Mouse (Mus musculus) G1E (cell line): ENCODE results near the gene 1700024P04Rik. TPM values are rescaled to one million over a fixed set of nuclear protein-coding genes. Genes with fewer than 3 reads are reported as not detected.

Source experiments
- ATAC-seq: 2 replicates; pipeline ENCODE4 v1.8.0; 2016; ENCODE audit warnings: mild to moderate bottlenecking; ENCODE audit not compliant: insufficient number of reproducible peaks, poor library complexity, low FRiP score, severe bottlenecking; ENCODE audit errors: extremely low read depth
- DNase-seq: peaks from one replicate; pipeline ENCODE4 v3.0.0; 2012; ENCODE audit warnings: low spot score
- H3K27me3 ChIP-seq: 2 replicates; pipeline ENCODE4 v1.6.1; 2012; ENCODE audit warnings: mild to moderate bottlenecking, low read length, inconsistent platforms; ENCODE audit not compliant: insufficient read depth
- H3K36me3 ChIP-seq: replicated peaks from 2 replicates; pipeline ENCODE3; 2012; ENCODE audit warnings: mild to moderate bottlenecking, inconsistent platforms
- H3K4me1 ChIP-seq: 2 replicates; pipeline ENCODE4 v1.6.1; 2012; ENCODE audit warnings: low read depth, low read length, inconsistent platforms, mixed read lengths; ENCODE audit not compliant: insufficient read depth
- H3K4me3 ChIP-seq: 2 replicates; pipeline ENCODE4 v1.5.1; 2012; ENCODE audit warnings: low read depth, mild to moderate bottlenecking, inconsistent platforms, low read length, moderate library complexity, mixed read lengths
- H3K9me3 ChIP-seq: replicated peaks from 2 replicates; pipeline ENCODE4 v1.6.1; 2012; ENCODE audit warnings: inconsistent platforms
- CTCF ChIP-seq: IDR thresholded peaks from 2 replicates; pipeline ENCODE4 v1.5.1; 2012; ENCODE audit warnings: low read depth, low read length, inconsistent platforms, mixed read lengths
- GATA1 ChIP-seq: IDR thresholded peaks from 2 replicates; pipeline ENCODE4 v1.6.1; 2012; ENCODE audit warnings: borderline replicate concordance, low read length, inconsistent platforms, mixed read lengths
- GATA2 ChIP-seq: IDR thresholded peaks from 2 replicates; pipeline ENCODE4 v1.6.1; 2012; ENCODE audit warnings: low read depth, low read length, inconsistent platforms, borderline replicate concordance
- POLR2AphosphoS5 ChIP-seq: IDR thresholded peaks from 2 replicates; pipeline ENCODE4 v1.6.1; 2012; ENCODE audit warnings: low read depth, low read length, inconsistent platforms; ENCODE audit not compliant: insufficient replicate concordance
- TAL1 ChIP-seq: conservative IDR thresholded peaks from 2 replicates; pipeline ENCODE4 v1.6.1; 2012; ENCODE audit warnings: low read depth, low read length, inconsistent platforms, mixed read lengths
- polyA plus RNA-seq: library from polyadenylated mRNA; stranded (reverse); fragments of >175 nt; gene quantifications from 2 replicates; pipeline ENCODE4 v1.2.3, GENCODE M21; 2012
- total RNA-seq, 2 experiments: library from RNA; stranded (forward) in 1 of 2; stranded (reverse) in 1 of 2; fragments of 200-1000 nt in 1 of 2; fragments of >200 nt in 1 of 2; fragmentation: Nextera tagmentation in 1 of 2; gene quantifications; 2 replicates each; pipeline ENCODE4 v1.2.3; 2014 to 2017

Gene 1700024P04Rik
- total and polyA plus RNA-seq, 3 experiments, result not detected

DNA sequence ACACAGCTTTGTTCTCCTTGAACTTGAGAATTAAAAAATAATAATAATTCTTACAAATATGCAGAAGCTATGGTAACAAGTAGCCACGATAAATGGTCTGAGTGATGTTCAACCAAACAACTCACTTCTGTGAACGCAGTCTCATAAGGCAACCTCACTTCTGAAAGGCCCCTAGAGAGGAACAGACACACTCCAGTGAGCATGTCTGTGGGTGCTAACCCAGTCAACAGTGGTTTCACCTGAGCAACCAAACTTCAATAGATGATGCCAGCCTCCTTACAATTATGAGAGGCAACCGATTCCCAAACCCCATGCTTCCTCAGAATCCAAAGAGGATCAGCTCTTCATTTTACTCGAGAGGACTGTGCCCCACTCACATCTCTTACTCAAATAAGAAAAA, 39.0 kb downstream of the 1700024P04Rik start:
- ATAC-seq (no peak), DNase-seq (no peak)
- H3K27me3 ChIP-seq, result peaks cover 3% of the 10 kb centered on the region
- H3K9me3 ChIP-seq, result no peaks in the 10 kb centered on the region
- no peaks in the 10 kb centered on the region for H3K36me3 ChIP-seq
- no peak overlapping the region for H3K4me3 ChIP-seq
- TF ChIP-seq POLR2AphosphoS5 (no peak), CTCF (no peak), TAL1 (no peak), GATA1 (no peak), GATA2 (no peak)
- peaks cover 7% of the 10 kb centered on the region for H3K4me1 ChIP-seq

DNA sequence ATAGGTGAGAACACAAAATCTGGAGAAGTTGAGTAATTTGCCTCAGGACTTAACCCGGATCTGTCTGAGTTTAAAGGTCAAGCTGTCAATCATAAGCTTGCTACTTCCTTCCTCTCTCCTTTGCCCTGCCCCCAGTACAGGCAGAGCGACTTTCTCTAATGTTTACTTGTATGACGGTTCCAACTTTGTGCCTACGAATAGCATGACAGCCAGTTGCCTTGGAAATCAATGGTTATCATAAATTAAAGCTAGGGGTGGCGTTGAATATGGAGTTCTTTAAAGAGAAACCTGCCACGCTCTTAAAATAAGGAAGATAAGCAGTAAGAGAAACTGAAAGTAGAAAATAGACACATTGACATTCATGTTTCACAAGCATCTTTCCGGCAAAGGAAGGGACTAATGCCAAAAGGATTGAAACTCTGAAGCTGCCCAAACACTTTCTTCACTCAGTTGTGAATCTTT, 39.7 kb downstream of the 1700024P04Rik start:
- no peaks in the 10 kb centered on the region for H3K9me3 ChIP-seq
- peak; percentile 92 for ATAC-seq
- no peak for TF ChIP-seq GATA1
- TF ChIP-seq GATA2, result no peak
- TF ChIP-seq TAL1, result no peak
- no peak for TF ChIP-seq CTCF
- TF ChIP-seq POLR2AphosphoS5, result no peak
- H3K4me1 ChIP-seq, result peaks cover 7% of the 10 kb centered on the region
- DNase-seq, result peak; percentile 30
- H3K27me3 ChIP-seq, result peaks cover 6% of the 10 kb centered on the region
- H3K36me3 ChIP-seq, result no peaks in the 10 kb centered on the region
- peak overlapping the region; percentile 60 for H3K4me3 ChIP-seq

DNA sequence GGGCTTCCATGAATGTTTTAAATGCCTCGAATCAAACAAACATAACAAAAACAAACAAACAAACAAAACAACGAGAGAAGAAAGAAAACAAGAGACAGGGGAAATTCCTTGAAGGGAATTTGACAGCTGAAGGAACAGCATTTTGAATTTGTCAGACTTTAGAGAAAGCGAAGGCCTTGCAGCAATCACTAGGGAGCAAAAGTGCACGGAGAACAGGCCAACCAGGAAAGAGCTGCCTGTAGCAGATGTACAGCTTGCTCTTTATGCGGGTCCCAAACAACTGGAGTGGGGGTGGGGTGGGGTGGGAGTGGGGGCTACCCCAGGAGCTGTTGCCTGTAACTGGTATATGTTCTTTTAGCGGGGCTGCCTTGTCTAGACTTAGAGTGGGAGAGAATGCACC, 42.0 kb downstream of the 1700024P04Rik start:
- H3K9me3 ChIP-seq, result no peaks in the 10 kb centered on the region
- ATAC-seq (no peak), DNase-seq (no peak)
- no peak overlapping the region for H3K4me3 ChIP-seq
- peaks cover 7% of the 10 kb centered on the region for H3K4me1 ChIP-seq
- H3K36me3 ChIP-seq, result no peaks in the 10 kb centered on the region
- H3K27me3 ChIP-seq, result peaks cover 15% of the 10 kb centered on the region
- TF ChIP-seq CTCF (no peak), POLR2AphosphoS5 (no peak), GATA2 (no peak), GATA1 (no peak), TAL1 (no peak)

DNA sequence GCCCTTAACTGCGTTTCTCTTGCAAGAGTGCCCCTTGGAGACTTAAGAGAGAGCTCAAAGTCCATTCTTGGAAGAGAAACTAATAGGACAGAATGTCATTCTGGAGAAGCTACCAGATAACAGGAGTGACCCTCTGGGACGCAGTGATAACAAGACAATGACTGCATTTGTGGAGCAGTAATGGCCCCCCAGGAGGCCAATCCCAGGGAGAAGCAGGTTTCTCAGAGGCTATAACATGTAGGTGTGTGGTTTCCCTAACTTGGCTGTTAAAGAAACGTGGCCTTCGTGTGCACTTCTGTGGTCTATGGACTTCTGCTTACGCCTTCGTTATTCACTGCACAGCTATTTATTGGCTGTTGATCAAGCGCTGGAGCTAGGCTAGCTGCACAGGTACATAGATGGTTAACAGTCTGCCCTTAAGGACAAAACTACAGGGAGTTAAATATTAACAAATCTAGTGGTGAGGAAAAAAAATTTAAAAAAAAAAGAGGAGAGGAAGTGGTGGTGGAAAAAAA, 42.5 kb downstream of the 1700024P04Rik start:
- DNase-seq (no peak), ATAC-seq (no peak)
- H3K9me3 ChIP-seq, result no peaks in the 10 kb centered on the region
- H3K36me3 ChIP-seq, result no peaks in the 10 kb centered on the region
- H3K4me1 ChIP-seq, result peaks cover 7% of the 10 kb centered on the region
- H3K27me3 ChIP-seq, result peaks cover 18% of the 10 kb centered on the region
- no peak for TF ChIP-seq CTCF
- TF ChIP-seq GATA2, result no peak
- TF ChIP-seq TAL1, result no peak
- no peak for TF ChIP-seq GATA1
- TF ChIP-seq POLR2AphosphoS5, result no peak
- H3K4me3 ChIP-seq, result no peak overlapping the region

DNA sequence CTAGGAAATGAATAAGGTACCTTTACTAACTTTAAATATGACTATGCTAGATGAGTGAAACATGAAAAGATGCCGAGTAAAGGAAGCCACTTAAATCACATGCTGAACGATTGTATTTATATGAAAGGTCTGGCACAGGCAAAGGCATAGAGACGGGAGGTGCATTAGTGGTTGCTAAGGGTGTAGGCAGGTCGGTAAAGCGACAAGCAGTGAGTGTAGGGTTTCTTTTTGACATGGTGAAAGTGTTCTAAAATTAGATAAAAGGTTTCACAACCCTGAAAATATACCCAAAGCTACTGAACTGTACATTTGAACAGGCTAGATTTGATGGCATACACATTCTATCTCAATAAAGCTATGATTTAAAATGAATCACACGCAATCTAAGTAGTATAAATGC, 47.3 kb downstream of the 1700024P04Rik start:
- DNase-seq, result no peak
- ATAC-seq, result no peak
- H3K4me3 ChIP-seq, result no peak overlapping the region

More for the DNA sequence above, 47.3 kb downstream of the 1700024P04Rik start:
- H3K36me3 ChIP-seq, result no peaks in the 10 kb centered on the region
- no peak for TF ChIP-seq GATA2
- no peak for TF ChIP-seq GATA1
- no peak for TF ChIP-seq TAL1
- no peak for TF ChIP-seq POLR2AphosphoS5
- TF ChIP-seq CTCF, result no peak
- no peaks in the 10 kb centered on the region for H3K9me3 ChIP-seq
- H3K4me1 ChIP-seq, result peaks cover 3% of the 10 kb centered on the region
- H3K27me3 ChIP-seq, result peaks cover 39% of the 10 kb centered on the region

Other genes starting within 250 kb of the 1700024P04Rik start
- gene Fcho2, start 169.1 kb downstream of the 1700024P04Rik start, total RNA-seq (2014; fragmentation: Nextera tagmentation), result 73.2 and 105 TPM in 2 replicates
- 26.5 and 30.7 TPM in 2 replicates for gene Fcho2, start 169.1 kb downstream of the 1700024P04Rik start, total RNA-seq (2017)
- 4.8 and 5.0 TPM in 2 replicates for gene Fcho2, start 169.1 kb downstream of the 1700024P04Rik start, polyA plus RNA-seq
- 147 and 158 TPM in 2 replicates for gene Tnpo1, start 58.2 kb downstream of the 1700024P04Rik start, total RNA-seq (2014; fragmentation: Nextera tagmentation)
- gene Tnpo1, start 58.2 kb downstream of the 1700024P04Rik start, total RNA-seq (2017), result 103 and 112 TPM in 2 replicates
- 10.4 and 13.1 TPM in 2 replicates for gene Tnpo1, start 58.2 kb downstream of the 1700024P04Rik start, polyA plus RNA-seq
- gene Zfp366, start 200.3 kb upstream of the 1700024P04Rik start, total RNA-seq (2014; fragmentation: Nextera tagmentation), result not detected in 2 replicates
- 0.05 and 0.06 TPM in 2 replicates for gene Zfp366, start 200.3 kb upstream of the 1700024P04Rik start, total RNA-seq (2017)
- gene Zfp366, start 200.3 kb upstream of the 1700024P04Rik start, polyA plus RNA-seq, result not detected in 2 replicates